Mouse (Mus musculus) gastrocnemius, adult 18-20 months (tissue): ENCODE results near the gene Dgki. TPM values are rescaled to one million over a fixed set of nuclear protein-coding genes. Genes with fewer than 3 reads are reported as not detected.
"Not testable (repeated sequence)": the region's sequence is repeated elsewhere in the genome, so short reads cannot be mapped to it uniquely, and the experiment has no call there.

ENCODE experiments used
- DNase-seq: peaks from one replicate; pipeline ENCODE4 v3.0.0; 2021; ENCODE audit warnings: low spot score
- total RNA-seq, 2 experiments: library from RNA; stranded (reverse); gene quantifications; 2 replicates each; pipeline ENCODE4 v1.2.3; 2021

The Dgki gene
- total RNA-seq, 2 experiments from 2014 or later: 0.11 to 0.40 TPM

DNA sequence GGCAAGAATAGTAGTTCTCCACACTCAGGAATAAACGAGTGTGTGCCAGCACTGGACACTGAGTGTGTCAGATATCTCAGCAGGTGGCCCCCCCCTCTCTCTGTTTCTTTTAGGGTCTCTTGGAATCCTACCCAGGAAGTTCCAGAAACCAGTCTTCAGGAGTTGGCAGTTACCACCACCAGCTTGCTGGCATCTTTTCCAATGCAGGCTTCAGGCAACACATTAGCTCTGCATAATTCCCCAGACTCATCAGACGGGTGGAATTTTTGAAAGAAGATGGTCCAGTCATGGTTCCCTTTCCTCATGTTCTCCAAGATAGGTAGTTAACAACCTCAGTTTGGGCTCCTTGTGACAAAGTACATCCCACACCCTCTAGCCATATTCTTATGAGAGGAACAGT lies 149.5 kb downstream of the Dgki start:
- DNase-seq: no peak

DNA sequence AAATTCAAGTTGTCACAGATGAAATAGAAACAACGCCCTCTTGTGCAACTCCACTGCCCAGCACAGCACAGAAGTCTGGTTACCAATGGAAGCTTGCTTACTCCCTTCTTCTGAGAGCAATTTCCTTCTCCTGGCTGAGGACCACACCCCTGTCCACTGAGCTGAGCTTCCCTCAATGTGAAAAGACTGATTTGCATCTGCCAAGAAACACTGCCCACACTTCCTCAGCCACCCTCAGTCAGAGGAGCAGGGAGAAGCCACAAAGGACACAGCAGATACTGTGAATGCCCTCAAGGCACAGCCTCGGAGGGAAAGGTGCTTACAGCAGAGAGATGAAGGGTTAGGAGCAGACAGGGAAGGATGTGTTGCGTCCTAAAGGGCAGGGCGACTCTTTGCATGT lies 149.9 kb downstream of the Dgki start:
- DNase-seq: no peak

DNA sequence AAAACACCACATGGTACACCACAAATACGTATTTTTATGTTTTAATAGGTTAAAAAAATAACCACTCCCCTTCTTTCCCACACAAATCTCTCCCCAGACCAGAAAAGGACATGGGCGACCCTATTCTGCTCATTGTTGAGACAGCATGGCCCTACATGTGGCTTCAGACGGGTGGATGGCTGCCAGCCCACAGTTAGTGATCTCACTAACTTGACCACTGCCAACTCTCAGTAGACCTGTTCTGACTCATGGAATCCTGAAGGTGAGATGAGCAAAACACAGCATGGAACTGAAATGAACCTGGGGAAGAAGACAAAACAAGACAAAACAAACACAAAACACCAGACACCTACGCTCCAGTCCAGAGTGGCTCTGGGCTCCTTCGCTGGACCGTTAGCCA lies 150.8 kb downstream of the Dgki start:
- no peak for DNase-seq

DNA sequence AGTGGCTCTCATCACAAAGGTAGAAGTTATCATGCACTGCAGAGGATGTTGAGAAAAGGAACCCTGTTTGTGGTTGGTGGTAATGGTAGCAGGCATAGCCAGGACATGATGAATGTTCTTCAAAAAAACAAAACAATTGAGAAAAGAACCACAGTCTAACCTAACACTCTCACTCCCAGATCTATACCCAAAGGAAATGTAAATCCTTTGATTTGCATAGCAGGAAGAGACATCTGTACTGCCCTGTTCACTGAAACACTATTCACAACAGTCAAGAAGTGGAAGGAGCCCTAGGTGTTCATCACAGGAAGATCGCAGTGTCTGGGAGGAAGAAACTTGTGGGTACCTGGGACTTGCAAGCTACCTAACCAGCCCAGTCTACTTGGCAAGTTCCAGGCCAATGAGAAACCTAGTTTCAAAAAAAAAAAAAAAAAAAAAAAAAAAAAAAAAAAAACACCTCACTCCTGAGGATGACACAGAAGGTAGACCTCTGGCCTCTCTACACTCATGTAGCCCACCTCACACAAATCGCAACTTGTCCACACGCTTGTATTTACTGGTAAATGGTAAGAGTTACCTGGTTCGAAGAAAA lies 152.5 kb downstream of the Dgki start:
- no peak for DNase-seq

DNA sequence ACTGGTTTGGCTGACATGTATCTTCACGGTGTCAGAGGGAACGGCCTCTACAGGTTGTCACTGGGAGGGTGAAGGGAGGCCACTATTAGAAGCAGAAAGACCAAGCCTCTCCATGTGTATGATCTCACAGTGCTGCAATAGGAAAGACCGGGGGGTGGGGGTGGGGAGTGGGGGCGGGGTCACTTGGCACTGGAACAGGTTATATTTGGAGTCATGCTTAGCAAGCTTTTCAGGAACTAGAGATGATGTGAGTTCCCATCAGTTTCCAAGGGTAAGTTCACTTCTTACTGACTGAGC lies 156.2 kb downstream of the Dgki start:
- no peak for DNase-seq

DNA sequence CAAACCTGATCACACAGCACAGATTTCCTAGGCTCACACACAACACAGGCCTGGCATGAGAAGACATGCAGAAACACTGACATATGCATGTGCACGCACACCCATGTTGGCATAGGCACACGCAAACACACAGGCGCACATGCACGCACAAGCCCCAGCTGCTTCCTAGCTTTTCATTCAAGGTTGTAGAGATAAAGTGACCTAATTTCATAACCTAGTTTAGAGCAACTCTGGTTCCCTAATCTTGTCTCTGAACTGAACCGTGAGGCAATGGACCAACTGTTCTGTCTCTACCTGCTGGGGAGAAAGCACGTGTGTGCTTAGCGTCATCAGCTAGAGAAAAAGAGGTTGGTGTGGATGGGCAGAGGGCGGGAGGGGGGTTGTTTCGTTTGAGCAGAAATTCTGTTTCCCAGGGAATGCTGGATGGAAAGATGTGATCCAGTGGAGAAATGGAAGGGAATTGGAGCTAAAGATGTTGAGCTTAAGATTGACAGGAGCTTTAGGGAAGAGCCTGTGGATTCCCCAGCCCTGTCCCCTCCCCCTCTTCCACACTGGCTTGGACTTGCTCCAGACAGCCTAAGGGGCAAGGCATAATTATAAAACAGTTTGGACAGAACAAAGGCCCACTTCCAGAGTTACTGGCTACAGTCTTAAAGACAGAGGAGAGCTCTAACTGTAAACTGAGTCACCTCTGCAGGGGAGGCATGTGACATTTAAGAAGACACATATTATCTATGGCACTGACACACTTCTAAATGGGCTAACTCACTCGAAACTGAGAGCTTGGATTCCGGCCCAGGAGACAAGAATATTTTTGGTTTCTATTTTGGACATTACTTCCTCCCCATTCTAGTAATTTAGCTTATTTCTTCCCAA lies 156.8 kb downstream of the Dgki start:
- no peak for DNase-seq

DNA sequence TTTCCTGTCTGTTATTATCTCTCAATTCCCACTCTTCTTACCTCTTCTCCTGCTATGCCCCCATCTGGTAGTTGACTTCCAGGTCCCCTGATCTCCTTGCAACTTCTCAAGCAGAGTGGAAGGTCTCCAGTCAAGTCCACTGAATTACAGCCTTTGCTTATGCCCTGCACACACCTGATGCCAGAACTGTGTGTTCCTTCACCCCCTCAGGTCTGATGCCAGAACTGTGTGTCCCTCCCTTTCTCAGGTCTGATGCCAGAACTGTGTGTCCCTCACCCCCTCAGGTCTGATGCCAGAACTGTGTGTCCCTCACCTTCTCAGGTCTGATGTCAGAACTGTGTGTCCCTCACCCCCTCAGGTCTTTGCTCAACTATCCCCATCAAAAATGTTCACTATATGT lies 161.2 kb downstream of the Dgki start:
- DNase-seq: no peak

DNA sequence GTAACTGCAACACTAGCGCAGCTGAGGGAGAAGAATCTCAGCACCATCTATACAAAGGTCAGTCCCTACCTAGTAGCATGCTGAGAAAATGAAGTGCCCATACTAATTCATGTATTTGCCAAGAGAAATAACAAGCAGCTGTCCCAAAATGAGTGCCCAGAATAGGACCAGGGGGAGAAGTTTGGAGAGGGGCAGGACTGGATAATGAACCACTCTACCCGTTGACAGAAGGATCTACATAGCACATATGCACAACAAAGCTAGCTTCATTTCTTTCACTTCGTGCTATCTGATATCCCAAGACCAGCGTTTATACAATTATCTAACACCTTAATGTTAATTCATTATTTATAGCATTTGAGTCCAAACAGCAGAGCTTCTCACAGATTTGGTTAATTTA lies 168.7 kb downstream of the Dgki start:
- DNase-seq: no peak

DNA sequence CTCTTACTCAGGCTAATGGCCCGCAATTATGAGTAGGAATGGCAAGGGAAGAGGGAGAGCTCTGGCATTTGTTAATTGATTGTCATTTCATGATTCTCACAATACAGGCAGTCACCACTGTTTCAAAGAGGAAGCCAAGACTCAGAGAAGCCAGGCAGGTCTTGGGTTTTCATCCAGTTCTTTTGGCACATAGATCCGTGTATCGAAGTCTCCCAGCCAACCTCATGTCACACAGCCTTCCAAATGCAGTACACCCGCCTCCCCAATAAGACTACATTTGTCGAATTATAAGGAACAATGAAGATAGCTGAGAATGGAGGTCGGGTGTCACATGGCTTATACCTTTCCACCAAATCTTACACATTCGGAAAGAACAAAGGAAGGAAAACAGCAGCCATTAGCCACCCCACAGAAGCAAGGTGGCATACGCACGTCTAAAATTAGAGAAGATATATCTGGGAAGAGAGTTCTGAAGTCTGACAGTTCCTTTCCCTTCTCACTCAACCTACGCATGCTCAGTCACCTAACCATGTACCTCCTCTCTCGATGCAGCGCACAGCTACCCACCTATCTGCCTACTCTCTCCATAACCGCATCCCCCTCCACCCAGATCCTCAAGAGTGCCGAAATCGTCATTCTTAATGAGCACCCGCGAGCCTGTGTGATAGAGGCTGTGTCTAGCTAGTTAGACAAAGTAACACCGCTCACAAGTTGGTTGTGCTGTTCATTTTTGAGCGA lies 179.4 kb downstream of the Dgki start:
- DNase-seq: no peak

DNA sequence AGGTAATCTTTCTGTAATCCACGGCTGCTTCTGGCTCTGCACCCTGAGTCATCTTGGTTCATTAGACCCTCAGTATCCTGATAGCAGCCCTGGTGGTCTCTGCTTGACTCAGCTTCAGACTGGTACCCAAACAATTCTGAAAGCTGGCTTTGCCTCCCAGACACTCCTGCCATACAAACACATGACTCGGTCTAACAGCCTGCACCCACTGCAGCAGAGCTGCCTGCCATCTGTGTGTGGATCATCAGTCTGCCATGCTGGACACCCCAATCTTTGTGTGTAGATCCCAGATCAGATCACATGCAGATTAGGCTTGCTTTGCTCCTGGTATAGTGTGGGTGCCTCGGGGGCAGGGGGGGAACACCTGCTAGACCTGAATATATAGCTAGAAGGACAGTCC lies 180.8 kb downstream of the Dgki start:
- no peak for DNase-seq

DNA sequence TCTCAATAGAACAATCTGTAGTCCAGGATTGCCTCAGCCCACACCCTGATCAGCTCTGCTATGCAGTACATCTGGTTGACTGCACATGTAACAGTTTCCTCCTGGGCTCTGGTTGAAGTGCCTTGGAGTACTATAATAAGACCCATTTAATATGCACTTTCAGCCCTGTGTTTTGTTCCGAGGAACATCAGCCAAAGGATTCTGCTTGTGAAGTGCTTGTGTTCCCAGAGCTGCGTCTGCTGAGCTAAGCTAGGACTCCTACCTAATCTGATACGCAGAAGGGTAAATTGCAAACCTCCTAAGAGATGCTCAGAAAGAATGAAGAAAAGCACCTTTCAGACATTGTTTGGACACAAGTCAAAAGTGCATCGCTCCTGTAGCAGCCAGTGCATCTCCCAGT lies 186.9 kb downstream of the Dgki start:
- DNase-seq: no peak

DNA sequence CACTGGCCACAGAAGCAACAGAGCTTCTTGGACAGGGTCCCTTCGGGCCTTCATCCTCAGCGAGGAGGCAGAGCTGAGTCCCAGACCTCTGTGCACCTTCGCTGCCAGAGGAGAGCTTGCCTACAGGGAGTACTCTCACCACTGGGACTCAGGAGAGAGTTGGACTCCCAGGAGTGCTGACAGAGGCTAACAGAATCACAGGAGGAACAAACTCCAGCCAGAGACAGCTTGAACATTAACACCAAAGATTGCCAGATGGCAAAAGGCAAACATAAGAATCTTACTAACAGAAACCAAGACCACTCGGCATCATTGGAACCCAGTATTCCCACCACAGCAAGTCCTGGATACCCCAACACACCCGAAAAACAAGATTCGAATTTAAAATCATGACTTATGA lies 193.7 kb downstream of the Dgki start:
- not testable (repeated sequence) for DNase-seq

DNA sequence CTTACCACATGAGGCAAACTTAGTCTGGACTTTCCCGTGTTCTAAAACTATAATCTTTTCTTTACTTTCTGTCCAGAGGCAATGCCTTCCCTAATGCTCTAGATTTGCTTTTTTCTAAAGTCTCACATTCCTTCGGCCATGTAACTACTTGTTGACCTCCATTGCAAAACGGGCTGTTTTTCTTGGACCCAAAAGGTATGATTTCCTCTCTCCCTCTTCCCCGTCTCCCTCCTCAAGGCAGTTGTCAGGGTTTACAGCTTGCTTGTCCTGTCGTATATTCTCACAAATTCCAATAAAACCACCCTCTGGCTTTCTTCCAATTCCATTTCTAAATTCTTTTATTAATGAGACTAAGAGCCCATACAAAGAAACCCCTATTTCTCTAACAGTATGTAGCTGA lies 199.6 kb downstream of the Dgki start:
- DNase-seq: no peak

DNA sequence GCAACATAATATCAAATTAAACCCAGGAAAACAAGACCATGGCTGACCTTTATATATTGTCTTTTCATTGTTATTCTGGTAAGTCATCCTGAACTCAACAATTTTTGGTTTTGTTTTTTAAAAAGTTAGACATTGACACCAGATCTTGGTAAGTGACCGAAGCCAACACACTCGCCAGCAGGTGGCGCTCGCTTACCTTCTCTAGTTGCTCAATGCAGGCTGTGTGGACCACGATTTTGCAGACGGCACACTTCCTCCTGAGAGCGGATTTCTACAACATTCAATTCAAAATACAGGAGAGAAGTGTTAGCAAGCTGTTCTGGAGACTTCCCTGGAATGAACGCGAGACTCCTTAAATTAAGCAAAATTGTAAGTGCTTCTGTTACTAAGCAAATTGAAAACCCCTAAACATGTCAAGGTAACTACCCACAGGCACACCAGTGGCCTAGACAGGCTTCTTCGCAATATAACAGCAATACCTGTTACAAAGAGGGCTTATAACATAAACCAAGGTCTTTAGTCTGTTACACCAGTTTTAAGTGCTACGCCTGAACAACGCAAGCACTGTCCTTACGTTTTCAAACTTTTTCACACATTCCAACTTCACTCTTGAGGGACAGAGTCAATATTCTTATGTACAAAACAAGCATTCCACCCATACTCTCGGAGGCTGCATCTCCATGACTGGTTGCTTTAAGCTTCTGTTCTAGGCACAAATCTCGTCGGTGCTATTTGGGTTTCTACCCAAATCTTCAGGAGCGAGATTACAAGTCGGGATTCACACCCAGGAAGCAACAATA lies 202.4 kb downstream of the Dgki start:
- DNase-seq: peak; percentile 81

DNA sequence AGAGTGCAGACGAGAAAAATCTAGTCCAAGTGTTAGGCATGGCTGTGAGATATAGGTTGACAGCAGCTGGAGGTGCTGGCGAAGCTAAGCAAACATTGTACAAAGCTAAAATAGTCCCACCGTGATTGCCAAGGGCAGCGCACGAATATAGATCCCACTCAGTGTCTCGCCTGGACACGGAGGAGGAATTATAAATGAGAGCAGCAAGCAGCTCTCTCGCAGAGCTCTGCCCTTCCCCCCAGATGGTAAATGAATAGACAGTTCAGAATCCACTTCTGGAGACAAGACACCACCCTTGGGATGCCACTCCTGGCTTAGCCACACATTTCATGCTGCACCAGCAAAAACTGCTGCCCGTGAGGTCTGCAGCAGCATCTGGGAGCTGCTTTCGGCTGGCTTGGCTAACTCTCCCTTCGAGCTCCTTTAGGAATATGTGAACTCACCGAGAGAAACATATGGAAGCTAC lies 203.1 kb downstream of the Dgki start:
- DNase-seq: no peak

DNA sequence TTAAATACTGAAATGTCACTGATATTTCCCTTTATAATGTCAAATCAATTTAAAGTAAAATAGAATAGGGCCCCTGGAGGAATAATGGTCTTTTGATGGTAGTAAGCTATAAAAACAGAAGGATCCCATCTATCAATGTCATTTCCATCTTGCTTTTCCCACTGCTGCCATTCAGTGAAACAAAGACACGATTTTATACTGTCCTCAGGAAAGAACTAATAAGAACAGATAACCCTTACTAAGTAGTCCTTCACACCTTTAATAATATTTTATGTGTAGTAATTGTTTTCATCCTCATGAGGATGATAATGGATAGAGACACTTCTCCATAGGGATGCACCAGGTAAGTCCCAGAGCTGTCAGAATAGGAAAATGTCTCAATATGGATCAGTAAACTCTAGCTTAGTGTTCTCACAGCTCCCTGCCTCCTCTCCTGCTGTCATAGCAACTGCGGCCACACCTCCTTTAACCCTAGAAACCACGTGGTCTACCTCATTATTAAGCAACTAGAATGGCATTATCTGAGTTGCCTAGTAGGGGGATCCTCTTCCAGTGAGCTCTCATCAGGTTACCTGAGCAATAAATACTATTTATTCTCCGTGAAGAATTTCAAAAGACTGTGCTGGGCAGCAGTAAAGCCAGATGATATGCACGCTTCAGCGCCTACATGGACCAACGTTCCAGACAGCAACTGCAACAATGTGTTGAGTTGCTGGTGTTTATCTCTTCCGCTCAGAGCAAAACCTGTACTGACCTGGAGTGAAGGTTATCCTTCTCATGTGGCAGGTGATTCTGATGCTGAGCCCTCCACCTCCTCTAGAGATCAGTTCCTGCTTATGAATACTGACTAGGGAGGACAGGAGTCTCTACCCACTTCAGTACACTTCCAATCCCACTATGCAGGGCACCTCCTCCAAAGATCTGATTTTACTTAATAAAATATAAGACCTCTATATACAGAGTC lies 210.6 kb downstream of the Dgki start:
- DNase-seq: no peak

DNA sequence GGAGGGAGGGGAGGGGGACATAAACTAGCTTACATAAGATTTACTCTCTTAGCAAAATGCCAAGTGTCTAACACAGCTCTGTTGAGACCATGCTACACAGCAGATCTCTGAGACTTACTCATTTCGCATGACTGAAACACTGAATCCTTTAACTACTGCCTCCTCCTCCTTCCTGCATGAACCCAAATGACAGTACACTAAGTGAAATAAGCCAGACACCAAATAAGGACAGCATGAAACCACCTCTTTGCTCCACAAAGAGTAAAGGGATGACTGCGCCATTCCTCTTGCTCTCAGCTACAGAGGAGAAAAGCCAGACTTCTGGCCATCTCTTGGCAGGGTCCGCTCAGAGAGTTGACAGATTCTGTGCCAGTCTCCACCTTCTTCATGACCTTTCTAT lies 217.0 kb downstream of the Dgki start:
- no peak for DNase-seq

DNA sequence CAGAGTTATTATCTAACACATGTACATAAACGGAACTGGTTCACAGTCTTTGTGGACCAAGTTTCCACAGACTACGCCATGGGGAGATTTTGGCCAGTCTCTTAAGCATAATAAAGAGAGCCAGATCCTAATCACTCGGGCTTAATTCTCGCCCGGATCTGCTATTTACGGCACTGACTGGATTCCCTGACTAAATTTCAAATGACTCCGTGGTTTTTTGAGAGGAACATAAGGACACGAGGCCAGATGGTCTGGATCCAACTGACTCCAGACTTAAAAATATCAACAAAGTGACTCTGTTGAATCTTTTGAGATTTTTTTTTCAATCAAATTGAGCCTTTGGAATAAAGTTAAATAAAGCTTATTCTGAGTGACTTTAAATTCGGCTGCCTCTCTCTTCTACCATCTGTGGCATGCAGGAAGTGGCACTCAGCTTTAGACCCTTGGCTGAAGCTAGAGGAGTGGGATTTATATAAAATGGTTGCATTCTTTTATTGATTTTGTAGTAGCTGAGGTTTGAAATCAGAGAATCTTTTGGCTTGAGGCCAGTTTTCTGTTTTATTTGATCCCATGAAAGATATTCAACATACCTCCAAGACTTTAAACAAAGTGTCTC lies 227.5 kb downstream of the Dgki start:
- peak; percentile 33 for DNase-seq

DNA sequence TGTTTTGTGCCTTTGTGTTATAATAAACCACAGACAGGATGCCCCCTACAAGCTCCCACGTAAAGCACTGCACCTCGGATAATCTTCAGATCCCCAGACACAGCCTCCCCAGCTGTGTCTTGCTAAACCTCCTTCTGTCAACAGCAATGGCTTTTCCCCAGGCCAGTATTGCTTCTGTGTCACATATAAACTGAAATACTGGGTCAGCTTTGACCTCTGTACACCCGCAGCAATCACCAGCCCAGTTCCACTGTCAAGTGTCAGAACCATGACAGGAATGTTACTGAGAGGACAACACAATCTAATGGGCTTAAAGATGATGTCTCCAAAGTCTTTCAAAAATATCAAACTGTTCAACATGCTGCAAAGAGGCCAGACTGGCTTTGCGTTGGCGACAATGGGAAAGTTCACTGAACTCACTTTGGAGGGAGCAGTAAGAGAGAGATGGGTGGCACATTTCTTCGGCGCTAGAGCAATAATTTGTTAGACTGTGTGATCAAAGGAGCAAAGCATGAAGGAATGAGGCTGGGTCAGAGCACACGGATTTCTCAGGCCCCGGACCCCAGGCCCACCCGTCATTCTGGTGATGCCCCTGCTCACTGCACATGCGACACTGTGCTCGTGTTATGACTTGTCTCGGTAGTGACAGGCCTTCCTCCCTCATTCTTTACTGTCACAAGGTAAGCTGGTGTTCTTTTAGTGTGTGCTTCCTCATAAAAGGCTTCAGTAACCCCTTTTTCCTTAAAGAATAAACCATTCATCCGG lies 230.0 kb downstream of the Dgki start:
- no peak for DNase-seq
